Mouse (Mus musculus): ENCODE measurements around the gene Ephb3.

Gene Ephb3

DNA sequence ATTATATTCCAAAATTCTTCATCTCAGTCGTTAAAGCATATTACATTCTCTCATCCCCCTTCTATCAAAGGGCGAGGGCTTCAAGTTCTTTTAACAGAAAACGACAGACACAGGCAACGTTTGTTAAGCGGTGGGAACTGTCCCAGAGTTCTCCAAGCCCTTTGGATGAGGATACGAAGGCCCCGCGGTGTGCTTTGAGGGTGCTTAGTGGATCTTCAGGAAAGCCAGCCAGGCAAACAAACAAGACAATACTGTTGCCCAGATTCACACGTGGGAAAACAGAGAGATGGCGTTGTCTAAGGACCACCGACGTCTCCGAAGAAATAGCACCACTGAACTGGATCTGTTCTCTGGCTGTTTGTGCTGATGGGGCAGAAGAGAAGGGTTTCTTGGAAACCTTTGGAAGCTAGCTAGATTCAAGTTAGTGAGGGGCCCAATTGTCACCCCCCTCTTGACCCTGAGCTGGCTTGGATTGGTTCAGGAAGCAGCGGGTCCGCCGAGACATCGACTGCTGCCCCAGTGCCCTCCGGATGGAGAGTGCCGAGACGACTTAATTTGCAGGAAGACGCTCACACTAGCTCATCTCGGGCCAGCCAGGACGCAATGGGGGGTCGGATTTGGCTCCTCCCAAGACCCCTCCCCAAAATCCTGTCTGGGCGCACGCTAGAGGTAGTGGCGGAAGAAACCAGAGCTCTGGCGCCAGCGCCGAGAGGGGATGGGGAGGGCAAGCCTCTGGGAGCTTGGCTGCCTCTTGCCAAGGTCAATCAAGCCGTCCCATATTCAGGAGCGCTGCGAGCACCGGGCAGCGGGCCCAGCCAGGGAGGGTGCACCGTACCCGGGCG, 43.5 kb downstream of the Ephb3 start:
- DNase-seq, result peak; percentile 12

DNA sequence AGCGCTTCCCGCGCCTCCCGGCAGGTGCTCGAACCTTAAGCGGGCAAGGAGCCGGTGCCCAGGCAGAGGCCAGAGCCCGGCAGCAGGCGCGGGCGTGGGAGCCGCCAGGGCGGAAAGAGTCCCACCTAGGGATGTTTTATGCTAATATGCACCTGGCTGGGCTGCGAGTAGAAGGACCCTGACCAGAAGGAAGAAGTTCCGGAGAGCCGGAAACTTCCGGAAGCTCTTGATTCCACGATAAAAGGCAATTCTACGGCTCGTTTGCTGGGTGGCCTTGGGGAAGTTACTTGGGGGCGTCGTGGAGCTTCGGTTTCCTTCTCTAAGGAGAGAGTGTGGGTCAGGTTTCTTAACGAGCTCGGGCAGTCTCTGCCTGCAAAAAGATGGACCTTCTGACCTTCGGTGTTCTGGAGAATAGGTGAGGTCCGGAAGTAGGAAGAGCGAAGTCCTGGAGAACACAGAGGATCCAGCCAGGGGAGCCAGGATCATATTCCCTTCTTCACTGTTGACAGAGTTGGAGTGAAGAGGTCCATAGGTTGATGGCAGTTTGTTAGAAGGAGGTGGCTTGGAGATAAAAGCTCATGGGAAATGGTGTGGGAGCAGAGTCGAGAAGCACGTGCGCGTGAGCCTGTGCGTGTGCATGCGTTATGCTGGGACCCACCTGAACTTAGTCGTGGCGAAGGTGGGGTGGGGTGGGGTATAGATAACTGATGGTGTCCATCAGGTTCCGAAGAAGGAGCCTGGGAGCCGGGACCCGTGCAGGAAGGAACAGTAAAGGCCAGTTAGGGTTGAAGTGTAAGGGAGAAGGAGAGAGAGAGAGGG, 44.4 kb downstream of the Ephb3 start:
- DNase-seq, result no peak

DNA sequence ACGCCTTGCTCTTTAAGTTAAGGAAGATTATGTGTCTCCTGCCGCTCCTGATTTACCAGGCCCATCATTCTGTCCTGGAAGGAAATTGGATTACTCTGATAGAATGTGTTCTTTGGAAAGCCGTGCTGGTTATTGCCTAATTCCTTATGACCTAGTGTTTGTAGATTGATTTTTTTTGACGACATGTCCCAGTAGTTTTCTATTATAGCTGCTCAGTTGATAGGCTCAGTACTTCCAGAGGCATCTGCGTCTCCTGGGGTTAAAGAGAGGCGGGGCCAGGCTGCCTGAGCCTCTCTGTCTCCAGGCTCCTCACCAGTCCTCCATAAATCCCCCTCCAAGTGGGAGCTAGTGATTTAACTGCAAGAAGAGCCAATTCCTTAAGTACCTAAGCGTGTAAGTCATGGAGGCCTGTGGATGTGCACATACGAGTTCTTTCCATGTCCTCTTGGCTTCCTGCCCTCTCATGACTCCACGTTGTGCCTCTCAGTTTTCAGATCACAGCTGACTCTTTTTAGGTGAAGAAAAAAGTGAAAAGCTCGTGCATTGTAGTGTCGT, 47.9 kb downstream of the Ephb3 start:
- DNase-seq, result no peak

DNA sequence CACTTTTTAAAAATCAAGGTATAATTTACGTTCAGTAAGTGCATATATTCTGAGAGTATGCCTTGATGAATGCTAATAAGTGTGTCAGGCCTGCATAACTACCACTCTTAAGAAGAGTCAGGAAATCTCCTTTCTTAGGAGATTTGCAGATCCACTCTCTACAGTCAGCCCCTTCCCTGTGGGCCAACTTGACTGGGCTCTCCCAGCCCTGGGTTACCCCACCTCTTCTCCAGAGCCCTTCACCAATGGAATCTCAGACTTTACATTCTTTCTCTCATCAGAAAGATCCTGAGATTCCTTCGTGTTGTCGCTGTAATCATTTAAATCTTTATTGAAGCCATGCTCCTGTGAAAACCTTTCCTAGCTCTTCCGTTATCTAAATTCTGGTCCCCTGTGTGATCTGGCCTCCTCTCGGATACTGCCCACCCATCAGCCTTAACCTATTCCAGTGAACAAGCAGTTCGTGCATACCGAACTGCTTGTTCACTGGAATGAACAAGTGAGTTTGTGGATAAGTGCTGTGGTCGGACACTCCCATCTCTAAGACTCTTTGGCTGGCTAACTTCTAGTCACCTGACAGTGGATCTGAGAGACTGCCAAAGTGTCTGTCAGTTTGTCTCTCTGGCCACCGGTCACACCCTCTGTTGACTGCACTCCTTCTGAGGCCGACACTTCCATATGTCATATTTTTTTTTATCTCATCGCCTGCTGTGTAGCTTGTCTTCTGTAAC, 51.2 kb downstream of the Ephb3 start:
- no peak for DNase-seq

DNA sequence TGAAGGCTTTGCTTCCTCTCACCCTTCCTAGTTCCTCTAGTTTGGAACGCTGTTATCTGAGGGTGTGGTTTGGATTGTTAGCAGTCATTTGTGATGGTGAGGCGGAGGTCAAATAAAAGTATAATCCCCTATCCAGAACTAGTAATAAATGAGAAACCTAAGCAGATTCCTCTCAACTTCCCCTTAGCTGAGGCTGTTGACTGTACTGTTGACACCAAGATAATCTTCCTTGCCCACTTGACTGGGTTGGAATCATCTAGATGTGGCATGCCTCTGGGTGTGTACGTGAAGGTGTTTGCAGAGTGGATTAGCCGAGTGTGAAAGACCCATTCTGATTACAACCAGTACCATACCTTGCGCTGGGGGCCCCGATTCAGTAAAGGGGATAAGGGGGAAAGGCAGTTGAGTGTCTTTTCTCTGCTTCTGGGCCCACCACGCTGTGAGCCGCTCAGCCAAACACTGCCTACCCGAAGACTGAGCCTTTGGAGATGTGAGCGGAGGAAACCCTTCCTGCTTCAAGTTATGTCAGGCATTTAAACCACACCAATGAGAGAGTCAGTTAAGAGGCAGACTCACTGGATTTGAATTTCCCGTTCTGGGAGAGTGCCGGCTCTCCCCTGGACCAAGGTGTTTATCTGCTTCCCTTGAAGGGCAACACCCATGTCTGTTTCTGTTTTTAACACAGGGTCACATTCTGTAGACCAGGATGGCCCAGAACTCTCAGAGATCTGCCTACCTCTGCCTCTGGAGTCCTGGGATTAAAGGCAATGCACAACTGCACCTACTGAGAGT, 52.2 kb downstream of the Ephb3 start:
- no peak for DNase-seq

DNA sequence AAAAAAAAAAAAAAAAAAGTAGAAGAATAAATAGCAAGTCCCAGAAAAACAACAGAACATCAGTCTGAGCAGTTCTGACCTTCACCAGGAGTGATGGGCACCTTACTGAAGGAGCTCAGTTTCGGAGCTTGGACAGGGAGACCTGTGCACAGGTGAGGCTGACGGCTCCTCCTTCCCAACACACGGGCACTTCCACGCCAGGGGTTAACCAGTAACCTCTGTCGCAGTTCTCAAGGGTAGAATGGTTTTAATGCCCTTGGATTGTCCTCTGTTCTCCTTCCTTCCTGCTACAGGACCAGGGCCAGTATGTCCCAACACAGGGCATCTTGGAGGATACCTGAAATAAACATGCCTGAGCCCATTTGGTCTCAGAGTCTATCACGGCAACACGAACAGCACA, 60.9 kb downstream of the Ephb3 start:
- DNase-seq, result no peak

DNA sequence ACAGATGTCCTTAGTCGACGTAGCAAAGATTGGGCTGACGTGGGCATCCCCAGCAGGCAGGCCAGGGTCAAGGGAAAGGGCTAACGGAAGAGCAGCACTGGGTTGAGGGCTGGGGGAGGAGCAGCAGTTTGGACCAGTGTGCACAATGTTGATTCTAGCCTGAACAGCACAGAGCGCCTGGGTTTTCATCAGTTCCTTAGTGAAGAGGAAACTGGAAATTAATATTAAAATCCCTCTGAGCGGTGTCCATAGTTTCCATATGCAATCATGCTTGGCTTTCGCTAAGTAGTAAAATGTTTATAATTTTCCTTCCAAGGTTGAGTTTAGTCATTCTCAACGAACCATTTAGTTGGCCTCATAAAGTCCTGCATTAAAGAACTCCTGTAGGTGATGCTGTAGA, 65.2 kb downstream of the Ephb3 start:
- DNase-seq, result no peak

DNA sequence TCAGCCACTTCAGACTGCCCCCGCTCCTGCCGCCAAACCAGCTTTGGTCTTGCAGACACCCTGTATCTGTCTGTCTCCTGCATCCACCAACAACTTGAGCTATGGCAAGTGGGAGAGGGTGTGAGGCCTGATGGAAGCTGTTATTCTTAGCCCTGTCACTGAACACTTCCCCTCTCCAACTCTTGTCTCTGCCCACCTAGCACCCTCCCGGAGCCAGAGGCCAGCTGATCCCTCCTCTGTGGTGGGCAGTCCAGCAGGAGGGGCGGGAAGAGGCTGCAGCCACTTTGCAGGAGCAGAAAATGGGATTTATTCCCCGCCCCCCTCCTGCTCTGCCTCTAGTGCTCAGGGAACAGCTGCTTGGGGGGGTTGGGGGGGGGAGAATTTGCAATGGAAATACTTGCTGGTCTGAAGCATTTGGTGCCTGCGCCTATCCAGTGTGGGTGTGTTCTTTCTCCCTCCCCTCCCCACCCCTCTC, 67.3 kb downstream of the Ephb3 start:
- DNase-seq, result no peak

DNA sequence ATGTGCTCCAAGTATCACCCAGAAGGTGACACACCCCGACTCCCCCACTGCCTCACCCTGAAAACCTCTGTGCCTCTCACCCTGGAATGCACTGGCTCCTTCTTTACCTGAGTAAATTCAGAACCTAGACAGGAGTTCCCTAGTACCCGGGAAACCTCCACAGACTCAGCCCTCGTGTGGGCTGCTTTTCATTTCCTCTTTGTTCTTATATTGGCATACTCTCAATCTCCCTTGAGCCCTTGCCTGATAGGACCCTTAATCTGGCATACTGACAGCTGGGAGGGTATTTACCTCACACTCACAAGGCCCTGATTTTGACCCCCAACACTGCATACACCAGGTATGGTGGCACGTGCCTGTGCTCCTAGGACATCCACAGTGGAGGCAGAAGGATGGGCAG, 68.2 kb downstream of the Ephb3 start:
- DNase-seq, result no peak
